Mouse (Mus musculus) neural tube, embryonic 10.5 days (tissue): ENCODE data around the gene Cacna1c.
"Not testable (repeated sequence)": the region's sequence is repeated elsewhere in the genome, so short reads cannot be mapped to it uniquely, and the experiment has no call there.

ENCODE experiments used
- DNase-seq: peaks from one replicate; pipeline ENCODE4 v3.0.0-alpha.2; 2017; ENCODE audit warnings: low spot score; ENCODE audit errors: extremely low spot score

Gene Cacna1c

GRCm38 (mm10) chr6:118605974-118606373 lies 590.2 kb downstream of the Cacna1c start:
- no peak for DNase-seq

GRCm38 (mm10) chr6:118603825-118604224 lies 592.4 kb downstream of the Cacna1c start:
- no peak for DNase-seq

- DNase-seq: no peak
These were observed 600.5 kb downstream of the Cacna1c start for GRCm38 (mm10) chr6:118595681-118596055.

GRCm38 (mm10) chr6:118594833-118595680 lies 601.2 kb downstream of the Cacna1c start:
- DNase-seq: no peak

- DNase-seq: no peak
These were observed 602.1 kb downstream of the Cacna1c start for GRCm38 (mm10) chr6:118594070-118594469.

- DNase-seq: peak; percentile 49
These were observed 602.7 kb downstream of the Cacna1c start for GRCm38 (mm10) chr6:118593377-118594061.

GRCm38 (mm10) chr6:118592662-118593376 lies 603.4 kb downstream of the Cacna1c start:
- DNase-seq: no peak

GRCm38 (mm10) chr6:118578741-118579140 lies 617.5 kb downstream of the Cacna1c start:
- DNase-seq: not testable (repeated sequence)

GRCm38 (mm10) chr6:118574351-118574750 lies 621.9 kb downstream of the Cacna1c start:
- no peak for DNase-seq

GRCm38 (mm10) chr6:118567816-118568215 lies 628.4 kb downstream of the Cacna1c start:
- no peak for DNase-seq

GRCm38 (mm10) chr6:118561745-118562609 lies 634.2 kb downstream of the Cacna1c start, which contains the start of gene Ankrd26:
TSS of gene Ankrd26 (minus strand) at chr6:118562226.
- DNase-seq: peak; percentile 93

GRCm38 (mm10) chr6:118561225-118561624 lies 635.0 kb downstream of the Cacna1c start:
- DNase-seq: no peak

- DNase-seq: no peak
These were observed 657.6 kb downstream of the Cacna1c start for GRCm38 (mm10) chr6:118538627-118539026.
